Mouse (Mus musculus): Measurements from ENCODE around the gene Rhbdd1. TPM values are rescaled to one million over a fixed set of nuclear protein-coding genes. Genes with fewer than 3 reads are reported as not detected.

Gene Rhbdd1
- total and polyA plus RNA-seq, 3 experiments = 7.5 to 10.4 TPM; not detected in 1

- Histone ChIP-seq H3K36me3 (ENCODE audit: control insufficient read depth in 1 of 2, insufficient read depth in 2 of 2, low read length in 2 of 2) (no peaks in the 10 kb centered on the region), H3K4me3 (ENCODE audit: control insufficient read depth in 1 of 2, insufficient read depth in 1 of 2, low read depth in 2 of 2, low read length in 2 of 2) (no peak overlapping the region), H3K79me2 (ENCODE audit: control insufficient read depth, insufficient read depth, low read length, poor library complexity) (no peaks in the 10 kb centered on the region), H3K9ac (ENCODE audit: control insufficient read depth, low read depth, low read length, poor library complexity, severe bottlenecking) (no peak overlapping the region), H3K27ac (ENCODE audit: control insufficient read depth, low read depth, low read length) (no peak overlapping the region), H3K9me3 (replicated peaks; ENCODE audit: insufficient read depth, low read length) (no peaks in the 10 kb centered on the region), H3K4me1 (ENCODE audit: control insufficient read depth in 1 of 2, insufficient read depth in 2 of 2, low read length in 2 of 2) (no peaks in the 10 kb centered on the region), H3K27me3 (ENCODE audit: control insufficient read depth in 1 of 2, insufficient read depth in 2 of 2, low read length in 2 of 2) (no peaks in the 10 kb centered on the region)
- TF ChIP-seq ZKSCAN1 (IDR thresholded peaks at IDR 0.05; ENCODE audit: low read depth, low read length) (no peak), RCOR1 (IDR thresholded peaks at IDR 0.05; ENCODE audit: low read depth, low read length) (no peak), NELFE (IDR thresholded peaks at IDR 0.05; ENCODE audit: low read depth, low read length) (no peak), KAT2A (conservative IDR thresholded peaks at IDR 0.05; ENCODE audit: low read depth, low read length) (no peak), ZC3H11A (IDR thresholded peaks at IDR 0.05; ENCODE audit: low read depth, low read length) (no peak), CHD1 (IDR thresholded peaks at IDR 0.05; ENCODE audit: low read depth, low read length) (no peak), ZMIZ1 (IDR thresholded peaks at IDR 0.05; ENCODE audit: low read depth, low read length) (no peak), CTCF (IDR thresholded peaks at IDR 0.05 in 2 of 3, conservative IDR thresholded peaks at IDR 0.05 in 1 of 3; ENCODE audit: control insufficient read depth in 1 of 3, insufficient read depth in 1 of 3, low read depth in 2 of 3, low read length in 3 of 3, poor library complexity in 1 of 3, severe bottlenecking in 1 of 3) (no peak), JUND (IDR thresholded peaks at IDR 0.05; ENCODE audit: low read depth, low read length) (no peak), USF2 (IDR thresholded peaks at IDR 0.05; ENCODE audit: borderline replicate concordance in 1 of 2, insufficient read depth in 1 of 2, low read depth in 1 of 2, low read length in 2 of 2) (no peak), TCF12 (IDR thresholded peaks at IDR 0.05; ENCODE audit: low read depth, low read length) (no peak), TAL1 (IDR thresholded peaks at IDR 0.05; ENCODE audit: low read length) (no peak)
- DNase-seq (ENCODE audit: low read depth, low spot score) = no peak
Measured at GRCm38 (mm10) chr1:82289990-82290681, 26.1 kb upstream of the Rhbdd1 start.

DNA sequence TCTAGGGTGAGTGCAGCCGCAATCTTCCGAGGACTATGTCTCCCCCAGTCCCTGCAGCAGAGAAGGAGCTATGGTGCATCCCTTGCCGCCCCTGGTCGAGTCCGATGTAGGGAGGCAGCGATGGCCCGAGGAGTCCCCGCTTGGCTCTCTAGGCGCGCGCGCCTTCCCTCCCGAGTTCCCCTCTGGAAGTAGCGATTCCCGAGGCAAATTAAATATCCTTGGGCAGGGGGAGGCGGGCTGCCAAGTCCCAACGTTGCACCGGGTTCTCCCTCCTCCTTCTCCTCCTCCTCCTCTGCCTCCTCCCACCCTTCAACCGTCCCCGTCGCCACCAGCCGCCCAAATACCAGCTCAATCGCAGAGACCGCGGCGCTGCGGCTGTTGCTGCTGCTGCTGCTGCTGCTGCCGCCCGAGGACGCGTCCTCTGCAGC, 25.5 kb upstream of the Rhbdd1 start:
- Histone ChIP-seq H3K36me3 (ENCODE audit: control insufficient read depth in 1 of 2, insufficient read depth in 2 of 2, low read length in 2 of 2) (no peaks in the 10 kb centered on the region), H3K27ac (ENCODE audit: control insufficient read depth, low read depth, low read length) (no peak overlapping the region), H3K9ac (ENCODE audit: control insufficient read depth, low read depth, low read length, poor library complexity, severe bottlenecking) (no peak overlapping the region), H3K4me1 (ENCODE audit: control insufficient read depth in 1 of 2, insufficient read depth in 2 of 2, low read length in 2 of 2) (no peaks in the 10 kb centered on the region), H3K9me3 (replicated peaks; ENCODE audit: insufficient read depth, low read length) (no peaks in the 10 kb centered on the region), H3K79me2 (ENCODE audit: control insufficient read depth, insufficient read depth, low read length, poor library complexity) (no peaks in the 10 kb centered on the region), H3K4me3 (ENCODE audit: control insufficient read depth in 1 of 2, insufficient read depth in 1 of 2, low read depth in 2 of 2, low read length in 2 of 2) (no peak overlapping the region), H3K27me3 (ENCODE audit: control insufficient read depth in 1 of 2, insufficient read depth in 2 of 2, low read length in 2 of 2) (no peaks in the 10 kb centered on the region)
- TF ChIP-seq CTCF (IDR thresholded peaks at IDR 0.05 in 2 of 3, conservative IDR thresholded peaks at IDR 0.05 in 1 of 3; ENCODE audit: control insufficient read depth in 1 of 3, insufficient read depth in 1 of 3, low read depth in 2 of 3, low read length in 3 of 3, poor library complexity in 1 of 3, severe bottlenecking in 1 of 3) (no peak), NELFE (IDR thresholded peaks at IDR 0.05; ENCODE audit: low read depth, low read length) (no peak), POLR2AphosphoS2 (IDR thresholded peaks at IDR 0.05; ENCODE audit: low read length) (no peak), GATA1 (IDR thresholded peaks at IDR 0.05; ENCODE audit: low read depth, low read length) (no peak), CHD1 (IDR thresholded peaks at IDR 0.05; ENCODE audit: low read depth, low read length) (no peak), E2F4 (IDR thresholded peaks at IDR 0.05; ENCODE audit: borderline replicate concordance, low read depth, low read length) (no peak), JUND (IDR thresholded peaks at IDR 0.05; ENCODE audit: low read depth, low read length) (no peak), SMC3 (IDR thresholded peaks at IDR 0.05; ENCODE audit: low read depth, low read length) (no peak)
- no peak for DNase-seq (ENCODE audit: low read depth, low spot score)

Measured in MEL (cell line).